Mouse (Mus musculus) left cerebral cortex, adult 11 months (tissue): ENCODE results near the gene Ifna12.
A peak's percentile ranks its signal among the peaks of the same experiment; 100 is the strongest.
"Not testable (repeated sequence)": the region's sequence is repeated elsewhere in the genome, so short reads cannot be mapped to it uniquely, and the experiment has no call there.

Experiments used
- DNase-seq: peaks from one replicate; pipeline ENCODE4 v3.0.0; 2022; ENCODE audit warnings: low spot score

Gene Ifna12

DNA sequence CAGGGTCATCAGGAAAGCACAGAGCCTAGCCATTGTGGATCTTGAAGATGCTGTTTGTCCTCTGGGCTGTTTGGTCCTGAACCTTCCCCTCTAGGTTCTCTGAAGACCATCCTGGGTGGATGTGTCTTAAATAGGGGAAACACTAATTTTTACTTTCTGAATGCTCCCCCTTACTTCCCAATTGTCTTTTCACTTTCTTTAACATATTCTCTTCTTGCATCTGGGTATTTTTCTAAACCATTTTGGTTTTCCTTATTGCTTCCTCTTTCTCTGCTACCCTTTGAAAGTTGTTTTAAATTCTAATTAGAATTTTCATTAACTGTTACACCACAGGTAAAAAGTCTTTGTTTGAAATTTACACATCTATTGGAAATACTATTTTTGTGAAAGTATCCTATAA, at the start of gene Ifna12:
Gene Ifna12 (minus strand): TSS at position 101 of the 400 bp plus-strand sequence.
- no peak for DNase-seq

DNA sequence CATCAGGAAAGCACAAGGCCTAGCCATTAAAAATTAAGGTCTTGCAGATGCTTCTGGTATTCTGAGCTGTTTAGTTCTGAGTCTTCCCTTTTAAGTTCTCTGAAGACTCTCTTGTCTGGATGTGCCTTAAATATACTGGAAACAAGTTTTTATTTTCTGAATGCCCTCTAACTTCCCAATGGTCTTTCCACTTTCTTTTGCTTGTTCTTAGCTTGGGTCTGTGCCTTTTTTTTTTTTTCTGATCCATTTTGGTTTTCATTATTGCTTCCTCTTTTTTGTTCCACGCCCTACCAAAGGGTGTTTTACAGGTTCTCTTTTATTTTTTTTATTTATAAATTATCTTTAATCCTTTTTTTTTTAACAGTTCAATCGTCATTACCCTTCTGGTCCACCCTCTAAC, 41.2 kb upstream of the Ifna12 start, which contains the start of gene Ifna13:
Gene Ifna13 (minus strand): TSS at position 101 of the 400 bp plus-strand sequence.
- no peak for DNase-seq

DNA sequence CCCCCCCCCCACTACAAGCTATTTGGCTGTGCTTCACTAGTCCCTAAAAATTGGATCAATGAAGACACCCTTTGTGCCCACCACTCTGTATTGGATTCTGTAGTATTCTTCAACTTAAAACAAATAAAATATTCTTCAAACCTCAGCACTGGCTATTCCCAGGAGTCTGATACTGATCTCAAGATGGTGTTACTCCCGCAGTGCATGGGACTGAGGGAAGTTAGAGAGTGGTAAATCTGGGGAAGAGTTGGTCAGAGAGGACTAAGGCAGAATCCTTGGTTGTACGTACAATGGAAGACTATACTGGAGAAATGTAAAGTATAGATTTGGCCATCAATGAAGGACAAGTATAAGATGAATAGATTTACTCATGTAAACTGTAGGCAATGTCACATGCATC, 39.4 kb upstream of the Ifna12 start:
- DNase-seq, result no peak

DNA sequence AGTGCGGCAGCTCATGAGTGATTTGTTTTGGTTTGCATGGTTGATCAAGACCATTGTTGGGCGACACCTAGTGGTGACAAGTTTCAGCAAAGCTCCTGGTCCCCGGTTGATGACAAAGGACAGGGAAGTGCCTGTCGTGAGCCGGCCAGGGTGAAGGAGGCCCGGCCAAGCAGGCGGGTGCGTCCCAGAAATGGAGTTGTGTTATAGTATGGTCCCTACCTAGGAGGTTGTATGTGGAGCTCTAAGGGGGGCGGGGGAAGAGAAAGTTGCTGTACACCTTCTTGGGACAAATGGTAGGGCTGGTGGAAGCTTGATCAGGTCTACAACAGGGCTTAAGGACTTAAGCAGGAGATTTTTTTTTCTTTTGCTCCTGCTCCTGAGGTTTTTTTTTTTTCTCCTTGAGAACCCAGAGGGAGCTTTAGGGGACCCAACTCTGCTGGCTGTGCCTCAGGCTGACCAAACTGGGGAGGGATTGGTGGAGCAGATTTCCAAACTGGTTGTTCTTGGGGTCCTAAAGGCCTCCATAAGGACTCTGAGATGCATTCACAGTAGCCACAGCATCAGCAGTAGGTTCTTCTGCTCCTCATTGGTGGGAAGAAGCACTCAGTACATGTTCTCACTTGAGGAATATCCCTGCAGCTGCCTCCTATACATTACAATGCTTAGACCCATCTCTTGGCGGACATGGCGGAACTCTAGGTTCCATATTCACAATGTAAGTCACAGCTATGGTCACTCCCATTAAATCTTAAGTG, 38.1 kb upstream of the Ifna12 start:
- DNase-seq, result peak; percentile 65

DNA sequence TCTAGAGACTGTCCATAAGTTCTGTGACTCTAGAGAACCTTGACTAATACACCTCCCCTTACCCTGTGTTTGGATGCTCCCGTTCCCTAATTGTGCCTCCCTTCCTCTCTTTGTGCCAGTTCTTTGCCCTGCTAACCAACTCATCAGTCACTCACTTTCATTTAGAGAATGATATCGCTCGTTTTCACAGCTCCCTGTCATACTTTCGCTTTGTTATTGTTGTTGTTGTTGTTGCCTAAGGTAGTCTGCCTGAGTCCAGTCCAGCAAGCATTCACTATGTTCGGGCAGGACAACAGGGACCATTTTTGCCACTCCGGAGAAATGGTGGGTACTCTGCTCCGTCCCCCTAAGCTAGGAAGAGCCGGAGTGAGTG, 37.5 kb upstream of the Ifna12 start:
- no peak for DNase-seq

DNA sequence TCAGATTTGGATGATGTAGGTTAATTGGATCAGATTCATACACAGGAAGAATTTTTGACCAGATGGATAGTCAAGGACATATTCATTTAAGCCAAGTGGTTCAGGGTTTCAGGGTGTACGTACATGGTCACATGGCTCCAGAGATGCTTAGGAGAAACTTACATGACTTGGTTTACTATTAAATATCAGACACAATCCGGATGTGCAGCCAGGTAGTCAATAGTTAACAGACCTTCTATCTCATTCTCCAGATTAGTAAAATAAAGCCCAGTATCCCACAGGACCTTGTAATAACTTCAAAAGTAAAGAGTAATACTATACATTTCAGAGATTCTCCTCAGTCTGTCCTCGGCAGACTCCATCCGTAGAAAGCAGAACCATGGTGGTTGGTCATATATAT, 31.1 kb upstream of the Ifna12 start, which contains the start of gene C87499:
Gene C87499 (minus strand): TSS at position 101 of the 400 bp plus-strand sequence.
- no peak for DNase-seq

DNA sequence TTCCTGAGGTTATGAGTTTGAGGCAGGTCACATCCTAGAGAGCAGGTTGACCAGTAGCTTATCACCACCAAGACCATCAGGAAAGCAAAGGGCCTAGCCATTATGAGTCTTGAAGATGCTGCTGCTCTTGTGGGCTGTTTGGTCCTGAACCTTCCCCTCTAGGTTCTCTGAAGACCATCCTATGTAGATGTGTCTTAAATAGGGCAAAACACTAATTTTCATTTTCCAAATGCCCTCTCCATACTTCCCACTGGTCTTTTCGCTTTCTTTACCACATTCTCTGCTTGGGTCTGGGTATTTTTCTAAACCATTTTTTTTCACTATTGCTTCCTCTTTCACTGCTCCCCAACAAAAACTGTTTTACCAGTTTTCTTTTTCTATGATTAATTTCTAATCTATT, 10.9 kb downstream of the Ifna12 start, which contains the start of gene Ifna9:
Gene Ifna9 (minus strand): TSS at position 101 of the 400 bp plus-strand sequence.
- DNase-seq, result no peak

DNA sequence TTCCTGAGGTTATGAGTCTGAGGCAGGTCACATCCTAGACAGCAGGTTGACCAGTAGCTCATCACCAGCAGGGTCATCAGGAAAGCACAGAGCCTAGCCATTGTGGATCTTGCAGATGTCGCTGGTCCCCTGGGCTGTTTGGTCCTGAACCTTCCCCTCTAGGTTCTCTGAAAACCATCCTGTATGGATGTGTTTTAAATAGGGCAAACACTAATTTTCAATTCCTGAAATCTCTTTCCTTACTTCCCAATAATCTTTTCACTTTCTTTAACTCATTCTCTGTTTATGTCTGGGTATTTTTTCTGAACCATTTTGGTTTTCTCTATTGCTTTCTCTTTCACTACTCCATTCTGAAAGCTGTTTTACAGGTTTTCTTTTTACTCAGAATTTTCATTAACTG, 31.5 kb downstream of the Ifna12 start, which contains the start of gene Ifna14:
Gene Ifna14 (minus strand): TSS at position 101 of the 400 bp plus-strand sequence.
- DNase-seq, result no peak

DNA sequence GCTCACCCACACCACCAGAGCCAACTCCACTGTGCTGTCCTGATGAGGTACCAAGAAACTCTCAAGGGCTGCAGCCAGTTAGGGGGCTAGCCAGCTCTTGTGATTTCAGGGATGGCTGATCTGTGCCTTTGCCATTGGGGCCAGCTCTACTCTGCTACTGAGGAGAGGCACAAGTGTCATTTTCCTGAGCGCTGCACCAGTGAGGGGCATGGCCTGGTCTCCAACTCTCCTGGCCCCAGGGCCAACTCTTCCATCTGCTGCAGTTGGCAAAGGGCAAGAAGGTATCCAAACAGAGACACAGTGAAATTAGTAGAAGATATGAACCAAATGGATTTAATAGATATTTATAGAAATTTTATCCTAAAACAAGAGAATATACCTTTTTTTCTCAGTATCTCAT, 41.4 kb downstream of the Ifna12 start:
- DNase-seq, result no peak

DNA sequence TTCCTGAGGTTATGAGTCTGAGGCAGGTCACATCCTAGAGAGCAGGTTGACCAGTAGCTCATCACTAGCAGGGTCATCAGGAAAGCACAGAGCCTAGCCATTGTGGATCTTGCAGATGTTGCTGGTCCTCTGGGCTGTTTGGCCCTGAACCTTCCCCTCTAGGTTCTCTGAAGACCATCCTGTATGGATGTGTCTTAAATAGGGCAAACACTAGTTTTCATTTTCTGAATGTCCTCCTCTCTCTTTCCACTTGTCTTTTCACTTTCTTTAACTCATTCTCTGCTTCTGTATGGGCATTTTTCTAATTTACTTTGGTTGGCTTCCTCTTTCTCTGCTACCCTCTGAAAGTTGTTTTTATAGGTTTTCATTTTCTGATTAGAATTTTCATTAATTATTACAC, 45.0 kb downstream of the Ifna12 start, which contains the start of gene Ifna15:
Gene Ifna15 (minus strand): TSS at position 101 of the 400 bp plus-strand sequence.
- DNase-seq, result not testable (repeated sequence)
